Mouse (Mus musculus): ENCODE results near the gene Lsm14b.

DNA sequence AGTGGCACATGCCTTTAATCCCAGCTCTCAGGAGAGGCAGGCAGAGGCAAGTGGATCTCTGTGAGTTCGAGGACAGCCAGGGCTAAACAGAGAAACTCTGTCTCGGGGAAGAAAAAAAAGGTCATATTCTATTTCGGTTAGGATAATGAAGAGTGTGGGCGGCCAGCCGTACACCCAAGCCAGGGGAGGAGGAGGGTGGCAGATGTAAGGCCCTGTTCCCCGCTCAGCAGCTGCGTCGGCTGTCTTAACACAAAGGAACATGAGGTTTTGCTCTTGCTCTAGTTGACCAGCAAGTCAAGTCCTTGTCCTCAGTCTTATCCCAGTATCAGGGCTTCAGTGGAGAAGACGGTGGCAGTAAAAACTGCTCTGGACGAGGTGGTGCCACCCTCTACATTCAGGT, 58.3 kb downstream of the Lsm14b start:
- TF ChIP-seq CTCF (IDR thresholded peaks at IDR 0.05; ENCODE audit: low read depth, low read length) (no peak), POLR2A (IDR thresholded peaks at IDR 0.05; ENCODE audit: insufficient read depth, low read length) (no peak), EP300 (IDR thresholded peaks at IDR 0.05; ENCODE audit: insufficient read depth, low read depth, low read length) (no peak)

Measured in ES-Bruce4 (cell line).